Mouse (Mus musculus) liver (tissue): ENCODE data around the gene Adamts2.
A peak's percentile ranks its signal among the peaks of the same experiment; 100 is the strongest.

ENCODE experiments used
- DNase-seq: peaks from one replicate; pipeline ENCODE4 v3.0.0-alpha.2; 2020; ENCODE audit warnings: mixed read lengths

The Adamts2 gene

GRCm38 (mm10) chr11:50673525-50674250 lies 71.8 kb downstream of the Adamts2 start:
- DNase-seq: no peak

- no peak for DNase-seq
Measured at GRCm38 (mm10) chr11:50674390-50674789, 72.5 kb downstream of the Adamts2 start.

- no peak for DNase-seq
Measured at GRCm38 (mm10) chr11:50678650-50679049, 76.8 kb downstream of the Adamts2 start.

GRCm38 (mm10) chr11:50681940-50682339 lies 80.1 kb downstream of the Adamts2 start:
- DNase-seq: no peak

- DNase-seq: no peak
Measured at GRCm38 (mm10) chr11:50683821-50684220, 81.9 kb downstream of the Adamts2 start.

GRCm38 (mm10) chr11:50688584-50688983 lies 86.7 kb downstream of the Adamts2 start:
- no peak for DNase-seq

GRCm38 (mm10) chr11:50689672-50690071 lies 87.8 kb downstream of the Adamts2 start:
- DNase-seq: no peak

GRCm38 (mm10) chr11:50699971-50700370 lies 98.1 kb downstream of the Adamts2 start:
- DNase-seq: no peak

- no peak for DNase-seq
Measured at GRCm38 (mm10) chr11:50700496-50700895, 98.6 kb downstream of the Adamts2 start.

- no peak for DNase-seq
Measured at GRCm38 (mm10) chr11:50703397-50703796, 101.5 kb downstream of the Adamts2 start.

GRCm38 (mm10) chr11:50704511-50704910 lies 102.6 kb downstream of the Adamts2 start:
- no peak for DNase-seq

- no peak for DNase-seq
Measured at GRCm38 (mm10) chr11:50707259-50707658, 105.4 kb downstream of the Adamts2 start.

GRCm38 (mm10) chr11:50713610-50714202 lies 111.8 kb downstream of the Adamts2 start:
- DNase-seq: peak; percentile 63

- DNase-seq: no peak
Measured at GRCm38 (mm10) chr11:50715091-50715490, 113.2 kb downstream of the Adamts2 start.

- no peak for DNase-seq
Measured at GRCm38 (mm10) chr11:50717381-50717897, 115.6 kb downstream of the Adamts2 start.

- no peak for DNase-seq
Measured at GRCm38 (mm10) chr11:50718862-50719261, 117.0 kb downstream of the Adamts2 start.

GRCm38 (mm10) chr11:50720421-50720820 lies 118.5 kb downstream of the Adamts2 start:
- no peak for DNase-seq

- no peak for DNase-seq
Measured at GRCm38 (mm10) chr11:50720856-50721550, 119.1 kb downstream of the Adamts2 start.

- no peak for DNase-seq
Measured at GRCm38 (mm10) chr11:50725595-50725994, 123.7 kb downstream of the Adamts2 start.

- no peak for DNase-seq
Measured at GRCm38 (mm10) chr11:50726035-50726434, 124.2 kb downstream of the Adamts2 start.

- DNase-seq: no peak
Measured at GRCm38 (mm10) chr11:50733146-50733545, 131.3 kb downstream of the Adamts2 start.

- no peak for DNase-seq
Measured at GRCm38 (mm10) chr11:50734129-50734528, 132.2 kb downstream of the Adamts2 start.

- DNase-seq: no peak
Measured at GRCm38 (mm10) chr11:50736548-50736947, 134.7 kb downstream of the Adamts2 start.

- no peak for DNase-seq
Measured at GRCm38 (mm10) chr11:50738436-50738835, 136.6 kb downstream of the Adamts2 start.
